Comparison of ENCODE assay signal across 11 mouse cellular contexts in the genomic region with DNA sequence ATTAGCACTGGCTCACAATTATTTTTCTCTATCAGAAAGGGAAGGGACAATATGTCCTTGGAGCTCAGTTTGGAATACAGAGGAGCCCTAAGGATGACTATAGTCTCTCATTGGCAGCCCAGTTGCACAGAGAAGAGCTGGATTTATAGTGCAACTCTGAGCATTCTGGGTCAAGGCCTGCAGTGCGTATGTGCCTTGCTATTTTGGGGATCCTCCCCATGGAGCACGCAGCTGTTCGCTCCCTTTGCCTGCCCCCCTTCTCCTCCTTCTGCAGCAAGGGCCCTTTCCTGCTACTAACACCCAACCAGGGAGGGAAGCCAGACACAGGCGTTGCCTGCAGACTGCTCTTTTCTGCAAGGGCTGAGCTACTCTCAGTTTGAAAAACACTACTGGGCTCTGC. TPM values are rescaled to one million over a fixed set of nuclear protein-coding genes. Genes with fewer than 3 reads are reported as not detected.
DNase-seq lines count a peak whose midpoint lies in the region; ATAC-seq and TF ChIP-seq lines count a peak whose summit lies in the region.
"Had no signal": no experiment of that assay in that cellular context is flagged by ENCODE, and none has a peak within 500 bp of the region (broad histone marks: within the 10 kb centered on the region; RNA-seq: fewer than 3 reads in every experiment).

No protein-coding gene starts in this region.

- peak; percentile 8 to 30 for DNase-seq in urinary bladder, adult 18-20 months (ENCODE audit: low spot score in 2 of 2)
- no peak for DNase-seq in urinary bladder, postnatal 10 days (ENCODE audit: low spot score)
- peak; percentile 35 to 67 for DNase-seq in frontal cortex, adult 2 months (ENCODE audit: extremely low spot score in 1 of 2, low spot score in 1 of 2)
- DNase-seq in layer of hippocampus, adult 9-11 months: peak; percentile 66
- DNase-seq in testis, postnatal 10 days (ENCODE audit: low spot score): peak; percentile 45
- no peak for DNase-seq in thymus, adult 2 months
- no peak for DNase-seq in spleen, postnatal 4 days (ENCODE audit: low spot score in 2 of 2)

- no peak overlapping the region for H3K9ac ChIP-seq in liver, embryonic 12.5 days
- H3K9ac ChIP-seq: embryonic facial prominence, embryonic 12.5 days had no signal

- H3K36me3 ChIP-seq in liver, embryonic 12.5 days: no peaks in the 10 kb centered on the region
- no peaks in the 10 kb centered on the region for H3K36me3 ChIP-seq in thymus, adult 2 months (ENCODE audit: control insufficient read depth, insufficient read depth, low read length)
- H3K36me3 ChIP-seq: embryonic facial prominence, embryonic 12.5 days had no signal

- 54% methylated on average over 4 of the region's 4 CpGs for WGBS in liver, embryonic 12.5 days (ENCODE audit: insufficient replicate concordance)
- WGBS in thymus, adult 2 months: 87% methylated on average over 4 of the region's 4 CpGs

- H3K27me3 ChIP-seq in liver, embryonic 12.5 days (replicated peaks): peaks cover 7% of the 10 kb centered on the region; the same call in 1 of the 2 replicates
- no peaks in the 10 kb centered on the region for H3K27me3 ChIP-seq in thymus, adult 2 months (ENCODE audit: control insufficient read depth, insufficient read depth, low read length)
- H3K27me3 ChIP-seq: embryonic facial prominence, embryonic 12.5 days had no signal

- no peak for ATAC-seq in liver, embryonic 12.5 days
- ATAC-seq: inflammation-experienced regulatory T-cells, adult 6 months had no signal

- H3K27ac ChIP-seq in liver, embryonic 12.5 days: no peak overlapping the region
- no peak overlapping the region for H3K27ac ChIP-seq in thymus, adult 2 months (ENCODE audit: control insufficient read depth, insufficient read depth, low read length)
- H3K27ac ChIP-seq: embryonic facial prominence, embryonic 12.5 days; macrophage had no signal

- H3K4me2 ChIP-seq in liver, embryonic 12.5 days: no peak overlapping the region
- H3K4me2 ChIP-seq: embryonic facial prominence, embryonic 12.5 days had no signal

- H3K4me1 ChIP-seq in liver, embryonic 12.5 days: no peaks in the 10 kb centered on the region
- no peaks in the 10 kb centered on the region for H3K4me1 ChIP-seq in thymus, adult 2 months (replicated peaks; ENCODE audit: control insufficient read depth, insufficient read depth, low read length)
- H3K4me1 ChIP-seq: embryonic facial prominence, embryonic 12.5 days had no signal

- no peak overlapping the region for H3K4me3 ChIP-seq in liver, embryonic 12.5 days
- no peak overlapping the region for H3K4me3 ChIP-seq in thymus, adult 2 months (ENCODE audit: control insufficient read depth, insufficient read depth, low read length)
- H3K4me3 ChIP-seq: embryonic facial prominence, embryonic 12.5 days had no signal

- H3K9me3 ChIP-seq in liver, embryonic 12.5 days (replicated peaks): no peaks in the 10 kb centered on the region
- H3K9me3 ChIP-seq: embryonic facial prominence, embryonic 12.5 days had no signal

- no peak for TF ChIP-seq POLR2A in thymus, adult 2 months (IDR thresholded peaks at IDR 0.05; ENCODE audit: control insufficient read depth, extremely low read depth, insufficient read depth, low read length, poor library complexity)

- TF ChIP-seq CTCF in thymus, adult 2 months (IDR thresholded peaks at IDR 0.05; ENCODE audit: borderline replicate concordance, control insufficient read depth, extremely low read depth, insufficient read depth, low read length, poor library complexity): no peak

RNA-seq across cellular contexts. Expression of a gene that starts 56.3 kb away (rescaled TPM):
- polyA plus RNA-seq in frontal cortex, adult 2 months (2012; rRNA removed): 16.0 and 17.8 TPM in 2 replicates
- 0.12 and 0.28 TPM in 2 replicates for polyA plus RNA-seq in liver, embryonic 12.5 days (2016; fragmentation: Nextera tagmentation; extraction: Ambion mirVana)
- 2.0 and 2.5 TPM in 2 replicates for polyA plus RNA-seq in thymus, adult 2 months (2012; rRNA removed)
- polyA plus RNA-seq: inflammation-experienced regulatory T-cells, adult 6 months had no signal

Comparison
In these comparisons a context has a peak if more than half of its experiments do, and no peak if none do; other contexts are left out.
1. DNase-seq: peak in urinary bladder, adult 18-20 months (2 of 2), frontal cortex, adult 2 months (2 of 2), layer of hippocampus, adult 9-11 months (single experiment) and testis, postnatal 10 days (single experiment); none in urinary bladder, postnatal 10 days (single experiment), thymus, adult 2 months (single experiment) and spleen, postnatal 4 days (0 of 2).